Mouse (Mus musculus) heart, embryonic 14.5 days (tissue): ENCODE measurements around the gene 9930022D16Rik. TPM values are rescaled to one million over a fixed set of nuclear protein-coding genes. Genes with fewer than 3 reads are reported as not detected.

Experiments
- microRNA-seq: library from miRNA; unstranded; fragments of <30 nt; microRNA quantifications from one replicate; pipeline ENCODE4, GENCODE M21; 2016
- polyA plus RNA-seq: library from polyadenylated mRNA; unstranded; fragments of >200 nt; fragmentation: Nextera tagmentation; extraction: Ambion mirVana; gene quantifications from 2 replicates; pipeline ENCODE4 v1.2.1, GENCODE M21; 2014

The 9930022D16Rik gene
- polyA plus RNA-seq, 1 experiment from 2014 or later, result not detected

Small RNA genes within 50 kb of the gene (microRNA-seq; reads per million reads assigned to microRNA genes)
- gene Gm25540, result not detected

Other genes with a start within 250 kb of the 9930022D16Rik start
- gene Rgs9, start 115.8 kb upstream of the 9930022D16Rik start, polyA plus RNA-seq, result 0.66 and 0.82 TPM in 2 replicates
- 24.7 and 27.0 TPM in 2 replicates for gene Gna13, start 51.1 kb upstream of the 9930022D16Rik start, polyA plus RNA-seq
- gene Amz2, start 12.0 kb downstream of the 9930022D16Rik start, polyA plus RNA-seq, result 38.7 and 39.7 TPM in 2 replicates
- gene Arsg, start 59.5 kb downstream of the 9930022D16Rik start, polyA plus RNA-seq, result 3.3 and 3.7 TPM in 2 replicates
- gene Slc16a6, start 59.7 kb downstream of the 9930022D16Rik start, polyA plus RNA-seq, result 7.3 TPM in 2 replicates
- 31.5 and 32.3 TPM in 2 replicates for gene Wipi1, start 198.1 kb downstream of the 9930022D16Rik start, polyA plus RNA-seq
- gene Prkar1a, start 235.5 kb downstream of the 9930022D16Rik start, polyA plus RNA-seq, result 492 and 510 TPM in 2 replicates